Mouse (Mus musculus) adrenal gland, postnatal 14 days (tissue): ENCODE data around the gene Sco2. TPM values are rescaled to one million over a fixed set of nuclear protein-coding genes. Genes with fewer than 3 reads are reported as not detected.

Source experiments
- DNase-seq: peaks from one replicate; pipeline ENCODE4 v3.0.0; 2021; ENCODE audit warnings: mixed read lengths
- long read RNA-seq, 2 experiments: library from polyadenylated mRNA; stranded (forward); transcript quantifications; one replicate each; pipeline ENCODE4 v2.0.0; 2021
- total RNA-seq: library from RNA; stranded (reverse); gene quantifications from 2 replicates; pipeline ENCODE4 v1.2.3, GENCODE M21; 2021

The Sco2 gene
- total RNA-seq, result 39.5 and 43.5 TPM in 2 replicates
- long read RNA-seq, experiment 1, transcript Sco2-201 (3 exons, 1,145 nt), result major isoform, 17 of 41 reads
- long read RNA-seq, experiment 1, partial matches to known transcripts, result 21 of 41 reads
- long read RNA-seq, experiment 1, other reads (novel, unspliced or antisense), result 0 of 41 reads
- long read RNA-seq, experiment 2, transcript Sco2-201 (3 exons, 1,145 nt), result major isoform, 14 of 46 reads
- long read RNA-seq, experiment 2, partial matches to known transcripts, result 30 of 46 reads
- long read RNA-seq, experiment 2, other reads (novel, unspliced or antisense), result 0 of 46 reads

GRCm38 (mm10) chr15:89373762-89374248 is at the start of gene Sco2:
TSS of gene Sco2 (minus strand) at chr15:89373846.
- peak; percentile 97 for DNase-seq

GRCm38 (mm10) chr15:89421938-89422337 is 48.3 kb upstream of the Sco2 start:
- no peak for DNase-seq

GRCm38 (mm10) chr15:89415282-89415681 is 41.6 kb upstream of the Sco2 start:
- DNase-seq, result no peak

GRCm38 (mm10) chr15:89410118-89410517 is 36.5 kb upstream of the Sco2 start, which contains the start of gene Syce3:
TSS of gene Syce3 (minus strand) at chr15:89410503.
- DNase-seq, result no peak

- DNase-seq, result no peak
Observed at GRCm38 (mm10) chr15:89406691-89407090, 33.0 kb upstream of the Sco2 start.

- DNase-seq, result no peak
Observed at GRCm38 (mm10) chr15:89404831-89405623, 31.4 kb upstream of the Sco2 start.

GRCm38 (mm10) chr15:89402471-89402870 is 28.8 kb upstream of the Sco2 start:
- no peak for DNase-seq

GRCm38 (mm10) chr15:89399716-89400115 is 26.1 kb upstream of the Sco2 start:
- DNase-seq, result no peak

GRCm38 (mm10) chr15:89398146-89398545 is 24.5 kb upstream of the Sco2 start:
- no peak for DNase-seq

GRCm38 (mm10) chr15:89396883-89397282 is 23.2 kb upstream of the Sco2 start:
- DNase-seq, result no peak

GRCm38 (mm10) chr15:89390081-89390480 is 16.4 kb upstream of the Sco2 start:
- no peak for DNase-seq

- no peak for DNase-seq
Observed at GRCm38 (mm10) chr15:89387127-89387526, 13.5 kb upstream of the Sco2 start.

GRCm38 (mm10) chr15:89384617-89385016 is 11.0 kb upstream of the Sco2 start, which contains the start of gene Klhdc7b:
TSS of gene Klhdc7b (plus strand) at chr15:89384917.
- no peak for DNase-seq

GRCm38 (mm10) chr15:89379429-89379828 is 5.8 kb upstream of the Sco2 start:
- no peak for DNase-seq

- peak; percentile 57 for DNase-seq
Observed at GRCm38 (mm10) chr15:89378831-89379401, 5.3 kb upstream of the Sco2 start, which contains the start of gene Odf3b. TSS of gene Odf3b (minus strand) at chr15:89379282.

GRCm38 (mm10) chr15:89377938-89378828 is 4.5 kb upstream of the Sco2 start:
- DNase-seq, result no peak

- no peak for DNase-seq
Observed at GRCm38 (mm10) chr15:89377362-89377761, 3.7 kb upstream of the Sco2 start.

GRCm38 (mm10) chr15:89376957-89377356 is 3.3 kb upstream of the Sco2 start, which contains the start of gene Tymp:
TSS of gene Tymp (minus strand) at chr15:89377039.
- DNase-seq, result no peak

GRCm38 (mm10) chr15:89376040-89376439 is 2.4 kb upstream of the Sco2 start:
- no peak for DNase-seq

- no peak for DNase-seq
Observed at GRCm38 (mm10) chr15:89374801-89375534, 1.3 kb upstream of the Sco2 start.

- no peak for DNase-seq
Observed at GRCm38 (mm10) chr15:89374340-89374739, 694 bp upstream of the Sco2 start.
